Mouse (Mus musculus): ENCODE measurements around the gene Mrpl24.

Gene Mrpl24

GRCm38 (mm10) chr3:87947811-87948199 is 28.5 kb downstream of the Mrpl24 start:
- no peak for DNase-seq (ENCODE audit: low spot score)

- DNase-seq (ENCODE audit: low spot score) = no peak
Observed at GRCm38 (mm10) chr3:87948378-87949265, 29.3 kb downstream of the Mrpl24 start, which contains the start of gene Crabp2. Crabp2 (plus strand) TSS chr3:87948666.

DNA sequence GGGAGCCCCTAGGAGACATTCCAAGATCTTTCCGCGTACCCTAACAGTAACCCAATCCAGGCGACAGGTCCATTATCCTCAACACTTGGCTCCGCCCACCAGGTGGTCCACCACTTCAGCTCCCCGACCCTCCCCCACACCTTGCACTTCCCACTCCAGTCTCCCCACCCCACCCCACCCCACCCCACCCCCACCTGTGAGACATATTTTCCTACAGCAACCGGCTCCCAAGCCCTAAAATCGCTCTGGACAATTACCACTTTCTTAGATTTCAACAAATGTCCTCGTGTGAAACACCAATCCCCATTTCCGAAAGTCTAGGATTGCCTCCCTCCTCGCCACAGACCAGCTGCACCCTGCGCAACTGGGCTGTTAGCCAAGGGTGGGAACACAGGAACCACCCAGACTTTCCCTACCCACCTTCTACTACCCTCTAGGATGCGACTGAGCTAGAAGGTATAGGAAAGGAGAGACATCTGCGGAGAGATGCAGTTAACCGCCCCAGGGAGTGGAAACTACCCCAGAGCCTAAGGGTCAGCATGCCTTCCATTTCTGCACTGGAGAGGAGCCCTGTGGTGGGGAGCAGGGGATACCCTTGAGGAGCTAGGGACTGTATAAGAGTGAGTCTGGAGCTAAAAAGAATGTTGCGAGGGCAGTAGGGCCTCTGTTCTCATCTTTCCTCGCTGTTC is 30.1 kb downstream of the Mrpl24 start:
- no peak for DNase-seq (ENCODE audit: low spot score)

DNA sequence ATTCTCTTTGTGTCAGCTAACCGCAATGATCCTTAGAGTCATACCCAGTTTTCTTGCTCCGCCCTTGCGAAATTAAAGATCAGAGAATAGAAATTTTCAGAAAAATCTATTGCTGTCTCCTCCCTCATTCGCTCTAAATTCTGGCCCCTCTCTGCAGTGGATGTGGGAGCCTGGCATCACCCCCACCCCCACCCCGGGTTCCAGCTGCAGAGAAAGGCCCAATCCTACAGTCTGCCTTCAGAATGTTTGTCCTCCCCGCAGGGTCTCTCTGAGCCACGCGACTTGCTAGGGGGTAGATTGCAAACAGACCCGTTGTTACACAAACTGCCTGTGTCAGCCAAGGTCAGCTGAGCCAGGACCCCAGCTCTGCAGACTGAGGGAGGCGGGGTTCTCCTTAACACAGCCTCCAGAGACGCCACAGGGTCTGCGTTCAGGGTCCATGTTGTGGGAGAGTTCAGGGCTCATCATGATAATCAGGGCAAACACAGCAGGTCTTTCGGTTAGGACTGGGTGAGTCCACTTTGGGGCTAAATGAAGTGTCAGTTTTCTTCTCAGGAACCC is 30.7 kb downstream of the Mrpl24 start:
- no peak for DNase-seq (ENCODE audit: low spot score)

- DNase-seq (ENCODE audit: low spot score) = no peak
Observed at GRCm38 (mm10) chr3:87951946-87952345, 32.6 kb downstream of the Mrpl24 start.

DNA sequence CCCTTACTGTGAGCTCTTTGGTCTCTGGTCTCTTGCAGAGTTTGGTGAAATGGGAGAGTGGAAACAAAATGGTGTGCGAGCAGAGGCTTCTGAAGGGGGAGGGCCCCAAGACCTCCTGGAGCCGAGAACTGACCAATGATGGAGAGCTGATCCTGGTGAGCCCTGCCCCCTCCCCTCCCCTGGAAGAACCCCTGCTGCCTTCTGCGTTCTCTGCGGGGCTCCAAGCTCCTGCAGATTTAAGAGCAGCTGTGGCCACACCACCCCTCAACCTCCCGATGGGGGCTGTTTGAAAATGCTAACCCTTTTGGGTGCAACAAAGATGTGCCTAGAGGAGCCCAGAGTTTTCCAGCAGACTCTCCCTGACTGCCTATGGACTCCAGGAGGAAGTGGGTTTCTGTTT is 33.1 kb downstream of the Mrpl24 start:
- DNase-seq (ENCODE audit: low spot score) = no peak

- DNase-seq (ENCODE audit: low spot score) = no peak
Observed at GRCm38 (mm10) chr3:87958056-87958455, 38.8 kb downstream of the Mrpl24 start.

DNA sequence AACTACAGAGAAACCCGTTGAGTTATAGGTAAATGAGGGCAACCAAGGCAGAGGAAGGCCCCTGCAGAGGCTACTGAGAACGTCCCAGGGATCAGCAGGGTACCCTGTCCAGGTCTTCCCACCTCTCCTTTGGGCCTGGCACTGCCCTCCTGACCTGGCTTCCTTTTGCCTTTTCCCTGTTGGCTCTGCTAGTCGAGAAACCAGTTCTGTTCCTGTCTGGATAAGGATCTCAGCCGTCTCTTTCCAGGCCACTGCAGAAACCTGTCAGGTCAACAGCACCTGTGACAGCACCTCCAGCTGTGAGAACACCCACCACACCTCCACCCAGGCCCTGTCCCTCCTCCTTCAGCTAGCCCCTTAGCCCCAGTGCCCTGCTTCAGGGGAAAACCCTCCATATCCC is 39.2 kb downstream of the Mrpl24 start:
- no peak for DNase-seq (ENCODE audit: low spot score)

GRCm38 (mm10) chr3:87958967-87959366 is 39.7 kb downstream of the Mrpl24 start:
- no peak for DNase-seq (ENCODE audit: low spot score)

DNA sequence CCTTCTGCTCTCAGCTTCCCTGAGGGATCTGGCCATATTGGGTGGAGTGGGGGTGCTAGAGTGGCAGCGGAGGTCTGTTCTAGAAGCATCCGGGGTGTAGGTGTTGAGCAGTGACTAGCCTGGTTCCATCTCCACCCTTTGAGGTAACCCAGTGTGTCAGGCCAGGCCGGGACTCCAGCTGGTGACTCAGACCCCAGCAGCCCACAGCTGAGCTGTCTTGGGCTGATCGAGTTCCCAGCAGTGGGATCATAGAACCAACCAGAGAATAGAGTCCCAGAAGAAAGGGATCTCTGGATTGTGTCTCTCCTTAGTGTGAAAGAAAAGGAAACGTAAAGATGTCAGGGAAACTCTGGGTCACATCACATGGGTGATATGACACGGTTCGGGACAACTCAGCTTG is 40.1 kb downstream of the Mrpl24 start:
- no peak for DNase-seq (ENCODE audit: low spot score)

- no peak for DNase-seq (ENCODE audit: low spot score)
Observed at GRCm38 (mm10) chr3:87960191-87960585, 40.9 kb downstream of the Mrpl24 start.

- peak; percentile 82 for DNase-seq (ENCODE audit: low spot score)
Observed at GRCm38 (mm10) chr3:87960586-87961191, 41.4 kb downstream of the Mrpl24 start.

- no peak for DNase-seq (ENCODE audit: low spot score)
Observed at GRCm38 (mm10) chr3:87970184-87970938, 51.1 kb downstream of the Mrpl24 start.

- DNase-seq (ENCODE audit: low spot score) = no peak
Observed at GRCm38 (mm10) chr3:87970939-87971488, 51.7 kb downstream of the Mrpl24 start, which contains the start of gene Nes. Nes (plus strand) TSS chr3:87971078.

- no peak for DNase-seq (ENCODE audit: low spot score)
Observed at GRCm38 (mm10) chr3:87971489-87972202, 52.3 kb downstream of the Mrpl24 start.

DNA sequence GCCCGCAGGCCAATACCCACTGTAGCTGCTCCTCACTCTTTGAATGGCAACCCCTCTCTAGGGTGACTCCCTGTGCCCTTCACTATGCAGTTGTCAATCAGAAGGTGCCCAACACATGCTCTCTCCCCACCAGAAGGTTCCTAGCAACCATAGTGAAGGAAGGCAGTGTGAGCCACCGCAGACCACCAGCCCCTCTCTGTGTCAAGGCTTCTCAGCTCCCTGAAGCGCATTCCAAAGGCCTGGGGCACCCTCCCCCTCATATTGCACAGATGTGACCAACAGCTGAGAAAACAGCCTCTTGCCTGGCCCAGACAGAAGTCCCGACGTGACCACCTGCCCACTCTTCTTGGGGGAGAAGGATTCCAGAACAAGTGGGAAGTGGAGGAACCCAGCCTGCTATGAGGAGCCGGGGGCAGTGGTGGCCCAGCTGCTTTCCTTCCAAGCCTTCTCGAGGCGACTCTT is 52.9 kb downstream of the Mrpl24 start:
- no peak for DNase-seq (ENCODE audit: low spot score)

- DNase-seq (ENCODE audit: low spot score) = no peak
Observed at GRCm38 (mm10) chr3:87972776-87973175, 53.5 kb downstream of the Mrpl24 start.

Data from ovary, postnatal 14 days (tissue).